Mouse (Mus musculus): Measurements from ENCODE around the gene Cacna1d. TPM values are rescaled to one million over a fixed set of nuclear protein-coding genes. Genes with fewer than 3 reads are reported as not detected.

Cacna1d gene
- polyA plus RNA-seq, 1 experiment from 2014 or later: 9.5 TPM

- Histone ChIP-seq H3K9me3 (ENCODE audit: control insufficient read depth, low read length) (no peaks in the 10 kb centered on the region), H3K4me1 (replicated peaks; ENCODE audit: control insufficient read depth, insufficient read depth, low read length) (peaks cover 4% of the 10 kb centered on the region; the same call in 1 of the 2 replicates), H3K27ac (ENCODE audit: low read length) (no peak overlapping the region), H3K36me3 (ENCODE audit: control insufficient read depth, insufficient read depth) (peaks cover 38% of the 10 kb centered on the region), H3K4me3 (replicated peaks; ENCODE audit: low read length) (no peak overlapping the region), H3K9ac (replicated peaks; ENCODE audit: low read depth, low read length) (no peak overlapping the region), H3K27me3 (replicated peaks; ENCODE audit: control insufficient read depth, insufficient read depth, low read length) (no peaks in the 10 kb centered on the region), H3K4me2 (ENCODE audit: low read length) (no peak overlapping the region)
- 93% methylated on average over 4 of the region's 4 CpGs for WGBS
- no peak for ATAC-seq
These were observed 496.3 kb downstream of the Cacna1d start for GRCm38 (mm10) chr14:29994976-29995375.

Other genes with a start within 250 kb of the Cacna1d start
- gene Dcp1a, start 11.9 kb downstream of the Cacna1d start, polyA plus RNA-seq (2015; fragmentation: Nextera tagmentation; extraction: Ambion mirVana): 18.8 and 23.1 TPM in 2 replicates
- 334 and 346 TPM in 2 replicates for gene Tkt, start 56.9 kb upstream of the Cacna1d start, polyA plus RNA-seq (2015; fragmentation: Nextera tagmentation; extraction: Ambion mirVana)
- gene Prkcd, start 134.8 kb upstream of the Cacna1d start, polyA plus RNA-seq (2015; fragmentation: Nextera tagmentation; extraction: Ambion mirVana): 27.9 and 34.6 TPM in 2 replicates
- 7.2 and 8.5 TPM in 2 replicates for gene Rft1, start 162.9 kb upstream of the Cacna1d start, polyA plus RNA-seq (2015; fragmentation: Nextera tagmentation; extraction: Ambion mirVana)
- gene Sfmbt1, start 223.4 kb upstream of the Cacna1d start, polyA plus RNA-seq (2015; fragmentation: Nextera tagmentation; extraction: Ambion mirVana): 19.9 and 21.9 TPM in 2 replicates

All from forebrain, embryonic 16.5 days (tissue).